Mouse (Mus musculus) hindlimb bud, embryonic 11.5 days (tissue): Measurements from ENCODE around the gene Gm9844.
A peak's percentile ranks its signal among the peaks of the same experiment; 100 is the strongest.
"Not testable (repeated sequence)": the region's sequence is repeated elsewhere in the genome, so short reads cannot be mapped to it uniquely, and the experiment has no call there.

ENCODE experiments used
- DNase-seq: peaks from one replicate; pipeline ENCODE4 v3.0.0-alpha.2; 2012; ENCODE audit warnings: low read depth, low spot score; ENCODE audit errors: extremely low spot score

Gm9844 gene

GRCm38 (mm10) chr7:24861913-24862312, at the start of gene Gm9844:
Gm9844 (plus strand) TSS chr7:24862213.
- no peak for DNase-seq

DNA sequence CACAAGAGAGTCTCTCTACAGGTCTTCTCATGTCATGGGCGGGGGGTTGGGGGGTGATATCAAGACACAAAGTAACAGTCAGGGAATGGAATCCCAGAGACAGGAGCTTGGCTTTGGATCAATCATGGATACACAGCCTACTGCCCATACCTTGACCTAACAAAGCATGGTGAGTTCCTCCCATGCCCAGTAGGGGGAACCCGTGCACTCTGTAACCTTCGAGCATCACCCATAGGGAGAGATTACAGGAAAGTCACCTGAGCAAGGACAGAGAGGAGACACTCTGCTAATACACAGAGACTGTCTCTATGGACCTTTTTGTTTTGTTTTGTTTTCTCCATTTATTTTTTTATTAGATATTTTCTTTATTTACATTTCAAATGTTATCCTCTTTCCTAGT, 44.5 kb upstream of the Gm9844 start:
- DNase-seq: peak; percentile 60

DNA sequence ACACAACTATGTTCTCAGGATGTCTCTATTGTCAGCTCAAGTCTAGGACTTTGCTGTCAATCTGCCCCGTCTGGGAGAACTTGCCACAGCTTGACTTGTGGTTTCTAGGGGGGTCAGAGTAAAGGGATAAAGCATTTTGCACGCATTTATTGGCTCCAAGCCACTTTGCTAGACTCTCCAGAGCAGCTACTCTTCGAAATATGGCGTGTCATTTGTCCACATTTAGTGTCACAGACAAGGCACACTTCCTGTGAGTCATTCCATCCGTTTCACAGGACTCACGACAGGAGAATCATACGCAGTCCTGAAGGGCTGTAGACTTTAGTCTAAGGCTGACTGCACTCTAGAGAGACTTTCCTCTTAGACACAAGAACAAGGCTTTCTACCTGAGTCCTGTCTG, 37.6 kb upstream of the Gm9844 start:
- DNase-seq: no peak

DNA sequence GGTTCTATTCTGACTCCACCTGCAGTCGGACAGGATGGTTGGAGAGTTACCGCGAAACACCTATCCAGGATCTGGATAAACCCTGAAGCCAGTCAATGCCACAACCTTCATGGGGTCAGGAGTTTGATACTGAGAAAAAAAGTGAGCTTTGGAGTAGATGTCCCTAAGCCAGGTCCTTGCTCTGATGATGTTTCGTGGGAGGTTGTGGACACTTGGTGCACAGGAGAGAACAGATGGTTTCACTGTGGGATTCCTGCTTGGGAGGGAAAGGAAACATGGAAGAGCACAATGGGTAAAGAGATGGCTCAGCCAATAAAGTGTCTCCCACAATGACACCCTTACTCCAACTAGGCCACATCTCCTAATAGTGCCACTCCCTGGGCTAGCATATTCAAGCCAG, 34.8 kb upstream of the Gm9844 start:
- no peak for DNase-seq

DNA sequence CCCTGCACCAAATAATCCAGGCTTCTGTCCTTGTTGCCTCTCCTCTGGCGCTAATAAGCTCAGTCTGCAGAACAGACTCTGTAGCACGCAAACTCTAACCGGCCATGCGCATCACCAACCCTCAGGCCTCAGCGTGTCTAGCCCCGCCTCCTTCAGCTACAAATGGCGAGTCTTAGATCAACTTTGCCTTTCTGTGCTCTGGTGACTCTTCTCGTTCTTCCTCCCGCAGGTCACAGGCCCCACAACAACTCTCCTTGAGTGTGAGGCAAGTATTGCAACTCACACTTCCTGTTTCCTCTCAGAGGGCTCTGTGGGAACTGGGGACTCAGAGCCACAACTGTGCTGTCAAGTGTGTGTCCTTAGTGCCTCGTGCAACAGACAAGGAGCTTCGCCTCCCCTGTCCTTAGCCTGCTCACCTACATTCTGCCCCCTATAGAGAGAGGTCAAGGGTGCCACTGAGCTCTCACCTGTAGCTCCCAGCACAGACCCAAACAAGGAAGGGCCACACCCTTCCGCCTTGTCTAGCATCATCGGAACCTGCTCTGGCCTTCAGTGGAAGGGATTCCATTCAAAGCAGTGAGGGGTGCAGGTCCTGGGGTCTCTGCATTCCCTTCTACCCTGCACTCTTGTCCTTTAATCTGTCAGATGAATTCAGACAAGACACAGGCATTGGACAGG, 23.1 kb upstream of the Gm9844 start:
- DNase-seq: not testable (repeated sequence)

DNA sequence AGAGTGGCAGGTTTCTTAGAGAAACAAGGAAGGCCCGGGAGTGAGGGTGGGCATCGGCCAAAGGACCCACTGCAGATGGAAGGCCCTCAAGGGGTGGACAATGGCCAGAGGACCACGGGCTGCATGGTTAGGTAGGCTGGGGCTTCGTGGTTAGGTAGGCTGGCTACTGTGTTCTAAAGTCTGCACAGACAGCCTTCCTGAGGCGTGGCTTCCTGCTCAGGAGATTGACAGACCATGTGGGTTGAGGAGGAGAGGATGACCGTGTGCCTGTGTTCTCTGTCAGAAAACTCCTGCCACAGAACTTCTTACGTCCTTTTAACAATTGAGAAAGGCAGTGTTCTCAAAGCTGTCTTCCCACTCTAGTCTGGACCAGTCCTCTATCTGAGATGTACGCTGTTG, 22.6 kb upstream of the Gm9844 start:
- DNase-seq: no peak

GRCm38 (mm10) chr7:24840331-24840730, 21.7 kb upstream of the Gm9844 start:
- no peak for DNase-seq

DNA sequence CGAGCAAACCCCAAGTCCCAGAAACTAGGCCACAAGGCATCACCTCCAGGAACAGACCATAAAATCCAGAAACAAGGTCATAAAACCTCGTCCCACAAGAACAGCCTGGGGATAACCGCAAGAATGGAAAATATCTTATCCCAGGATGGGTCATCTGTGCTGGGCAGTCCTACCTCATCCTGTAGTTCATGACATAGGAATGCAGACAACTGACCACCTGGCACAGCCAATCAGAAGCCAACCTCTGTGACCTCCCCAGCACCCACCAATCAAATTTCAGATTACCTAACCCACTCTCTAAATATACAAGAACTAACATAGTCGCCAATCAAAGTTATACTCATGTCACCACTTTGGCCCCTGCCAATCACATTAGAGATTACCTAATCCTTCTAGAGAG, 21.0 kb upstream of the Gm9844 start:
- no peak for DNase-seq

DNA sequence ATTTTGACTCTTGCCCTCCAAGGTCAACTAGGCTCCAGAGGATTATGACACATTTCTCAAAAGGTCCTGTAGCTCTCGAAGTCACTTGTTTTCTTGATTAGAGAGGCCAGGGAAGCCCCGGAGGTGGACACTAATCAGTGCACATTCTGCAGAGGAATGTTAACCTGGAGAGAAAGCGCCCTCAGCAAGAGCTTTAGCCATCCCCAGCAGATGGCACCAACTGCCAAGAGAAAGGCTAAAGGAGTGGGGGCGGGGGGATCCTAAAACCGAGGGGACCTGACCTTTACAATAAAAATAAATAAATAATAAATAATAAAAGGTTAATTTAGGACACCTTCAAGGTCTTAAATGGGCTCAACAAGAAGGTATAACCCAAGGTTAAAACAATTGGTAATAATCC, 17.9 kb upstream of the Gm9844 start:
- DNase-seq: no peak

DNA sequence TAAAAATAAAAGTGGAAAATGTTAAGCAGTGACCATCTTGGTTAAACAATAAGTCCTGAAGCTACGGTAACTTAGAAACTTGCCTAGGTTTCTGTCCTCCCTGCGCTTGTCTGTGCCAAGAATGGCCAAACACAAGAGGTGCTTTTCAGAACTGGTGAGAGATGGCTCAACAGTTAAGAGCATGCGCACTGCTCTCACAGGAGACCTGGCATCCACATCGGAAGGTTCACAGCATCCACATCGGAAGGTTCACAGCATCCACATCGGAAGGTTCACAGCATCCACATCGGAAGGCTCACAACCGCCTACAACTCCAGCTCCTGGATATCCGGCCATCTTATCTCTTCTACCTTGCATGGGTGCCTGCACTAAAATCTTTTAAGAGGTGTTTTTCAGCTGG, 16.8 kb upstream of the Gm9844 start:
- no peak for DNase-seq

DNA sequence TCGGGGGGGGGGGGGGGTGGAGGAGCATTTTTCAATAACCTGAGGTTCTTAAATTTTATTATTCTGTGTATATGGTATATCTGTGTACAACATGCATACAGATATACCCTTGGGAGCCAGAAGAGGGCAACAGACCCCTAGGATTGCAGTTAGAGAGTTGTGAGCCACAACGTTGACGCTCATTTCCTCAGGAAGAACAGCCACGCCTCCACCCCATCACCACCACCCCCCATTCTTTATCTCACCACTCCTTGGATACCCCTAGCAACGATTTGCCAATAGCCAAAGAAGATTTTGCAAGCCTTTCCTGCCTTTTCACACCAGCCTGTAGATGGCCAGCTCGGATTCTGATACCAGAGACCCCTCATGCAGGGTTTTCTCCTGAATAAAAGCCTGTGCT, 16.3 kb upstream of the Gm9844 start:
- no peak for DNase-seq

DNA sequence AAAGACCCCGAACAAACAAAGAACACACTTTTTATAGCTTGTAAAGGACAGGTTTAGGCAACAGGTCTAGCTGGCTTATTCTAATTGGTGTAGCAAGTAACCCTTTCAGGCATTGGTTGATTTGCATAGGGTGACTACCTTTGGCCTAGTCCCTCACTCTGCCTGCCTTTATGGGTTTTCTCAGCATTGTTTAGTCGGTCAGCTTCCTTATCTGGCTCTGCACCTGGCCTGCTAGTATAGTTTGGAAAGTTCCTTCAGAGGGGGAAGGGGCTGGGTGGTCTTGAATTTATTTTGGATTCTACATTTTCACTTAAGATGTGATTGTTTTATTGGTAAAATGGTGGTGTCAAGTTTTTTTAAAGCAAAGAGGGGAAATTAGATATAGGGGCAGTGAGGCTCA, 15.4 kb upstream of the Gm9844 start:
- DNase-seq: not testable (repeated sequence)

- DNase-seq: no peak
Measured at GRCm38 (mm10) chr7:24850162-24850561, 11.9 kb upstream of the Gm9844 start.

- DNase-seq: no peak
Measured at GRCm38 (mm10) chr7:24850899-24851303, 11.1 kb upstream of the Gm9844 start.

- DNase-seq: no peak
Measured at GRCm38 (mm10) chr7:24851596-24852325, 10.3 kb upstream of the Gm9844 start.

DNA sequence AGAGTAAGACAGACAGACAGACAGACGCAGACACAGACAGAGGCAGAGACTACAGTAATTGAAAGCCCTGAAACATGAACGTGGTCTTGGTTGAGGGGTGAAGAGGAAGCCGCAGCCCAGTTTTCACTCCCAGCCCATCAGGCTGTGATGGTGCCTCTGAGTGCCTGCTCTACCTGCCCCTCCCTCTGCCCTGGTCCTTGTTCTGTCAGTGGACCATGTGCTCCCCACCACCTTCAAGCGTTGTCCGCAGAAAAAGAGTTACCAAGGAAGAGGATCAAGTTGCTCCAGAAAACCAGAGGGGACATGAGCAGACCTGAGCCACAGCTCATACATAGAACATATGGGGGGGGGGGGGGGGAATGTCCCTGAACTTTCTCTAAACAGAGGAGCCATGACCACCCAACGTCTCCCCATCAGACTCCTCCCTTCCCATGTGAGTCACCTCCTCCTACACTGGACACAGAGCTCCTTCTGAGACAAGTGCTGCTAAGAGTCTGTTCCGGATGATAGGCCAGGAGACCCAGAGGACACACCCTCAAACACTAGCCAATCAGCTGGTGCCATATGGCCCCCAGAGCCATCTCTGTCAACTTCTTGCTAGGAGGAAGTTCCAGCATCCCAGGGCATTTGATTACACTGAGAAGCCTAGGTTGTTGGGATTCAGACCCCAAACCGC, 9.3 kb upstream of the Gm9844 start:
- no peak for DNase-seq

- DNase-seq: no peak
Measured at GRCm38 (mm10) chr7:24853233-24853563, 8.8 kb upstream of the Gm9844 start.

DNA sequence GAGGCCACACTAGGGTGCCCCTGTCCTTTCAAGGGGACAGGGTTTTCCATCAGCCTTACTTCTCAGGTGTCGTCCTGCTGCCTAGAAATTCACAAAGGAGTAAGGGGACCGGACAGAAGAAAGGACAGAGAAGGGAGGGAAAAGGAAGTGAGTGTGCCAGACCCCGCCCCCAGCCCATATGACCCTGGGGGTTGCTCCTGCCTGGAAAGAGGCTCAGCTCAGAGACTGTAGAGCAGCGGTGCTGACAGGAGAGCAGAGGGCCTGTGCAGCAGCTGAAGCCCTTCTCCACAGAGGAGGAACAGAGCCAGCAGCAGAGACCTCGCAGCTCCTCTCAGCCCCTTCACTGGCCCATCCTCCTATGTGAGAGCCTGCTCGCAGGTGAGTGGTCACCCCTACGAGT, 8.3 kb upstream of the Gm9844 start:
- DNase-seq: no peak

DNA sequence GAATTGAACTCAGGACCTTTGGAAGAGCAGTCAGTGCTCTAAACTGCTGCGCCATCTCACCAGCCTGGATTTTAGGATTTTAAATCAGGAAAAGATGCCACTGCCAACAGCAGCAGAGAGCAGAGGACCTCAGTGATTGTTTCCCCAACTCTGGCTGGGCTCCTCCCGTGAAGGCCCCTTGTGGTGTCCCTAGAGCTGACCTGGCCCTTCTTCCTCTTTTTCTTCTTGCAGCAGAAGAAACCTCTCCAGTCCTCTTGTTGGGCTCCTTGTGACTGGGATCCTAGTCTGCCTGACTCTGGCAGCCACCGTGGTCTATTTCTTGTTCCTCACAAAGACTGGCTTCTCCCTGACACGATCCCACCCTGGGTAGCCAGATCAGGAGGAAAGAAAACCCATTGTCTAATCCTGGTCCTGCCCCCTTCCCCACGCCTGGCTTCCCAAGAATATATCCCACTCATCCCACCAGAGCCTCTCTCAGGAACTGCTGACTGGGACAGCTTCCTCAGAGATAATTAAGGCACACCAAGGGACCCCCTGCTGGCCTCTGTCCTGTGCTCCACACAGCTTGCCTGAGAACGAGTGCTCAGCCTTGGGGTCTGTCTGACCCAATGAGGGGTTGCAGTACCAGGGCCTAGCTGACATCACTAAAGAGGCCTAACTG, 5.4 kb upstream of the Gm9844 start:
- DNase-seq: no peak

- DNase-seq: no peak
Measured at GRCm38 (mm10) chr7:24859234-24859633, 2.8 kb upstream of the Gm9844 start.

- DNase-seq: no peak
Measured at GRCm38 (mm10) chr7:24862853-24863252, 840 bp downstream of the Gm9844 start.

- no peak for DNase-seq
Measured at GRCm38 (mm10) chr7:24864156-24864555, 2.1 kb downstream of the Gm9844 start.
